Mouse (Mus musculus): Measurements from ENCODE around the gene P2ry10. TPM values are rescaled to one million over a fixed set of nuclear protein-coding genes. Genes with fewer than 3 reads are reported as not detected.

The P2ry10 gene
- total RNA-seq (2023): 231 TPM

GRCm38 (mm10) chrX:107088177-107088576 is at the start of gene P2ry10:
TSS of gene P2ry10 (plus strand) at chrX:107088492.

DNA sequence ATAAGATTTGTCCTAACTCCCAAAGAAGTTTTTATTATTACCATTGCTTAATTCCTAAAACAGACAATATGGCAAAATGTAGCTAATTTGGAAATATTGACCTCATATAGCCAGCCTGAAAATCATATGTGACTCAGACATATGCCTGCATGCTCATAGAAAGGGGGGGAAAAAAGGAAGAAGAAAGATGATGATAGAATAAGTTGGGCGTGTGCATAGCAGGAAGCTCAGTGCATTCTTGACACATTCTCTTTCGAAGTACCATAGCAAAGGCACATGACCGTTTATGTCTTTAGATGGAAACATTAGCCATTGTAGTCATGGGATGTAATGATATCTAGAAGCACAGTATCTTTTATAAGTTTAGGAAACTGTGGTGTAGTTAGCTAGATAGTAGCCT is 60.4 kb downstream of the P2ry10 start, which contains the start of gene P2ry10b:
TSS of gene P2ry10b (plus strand) at position 247 of the 400 bp plus-strand sequence.

Other genes with a start within 250 kb of the P2ry10 start
- not detected for gene Rtl3, start 247.8 kb upstream of the P2ry10 start, total RNA-seq (2023)
- not detected for gene Lpar4, start 167.9 kb upstream of the P2ry10 start, total RNA-seq (2023)
- gene P2ry10b, start 60.4 kb downstream of the P2ry10 start, total RNA-seq (2023): 21.1 TPM
- 58.1 TPM for gene Gpr174, start 167.4 kb downstream of the P2ry10 start, total RNA-seq (2023)